Mouse (Mus musculus) liver, embryonic 14.5 days (tissue): ENCODE measurements around the gene Yap1.

Source experiments
- CTCF ChIP-seq: IDR thresholded peaks from 2 replicates; pipeline ENCODE4 v1.5.1; 2016; ENCODE audit warnings: antibody characterized with exemption, low read depth, control low read depth
- EP300 ChIP-seq: IDR thresholded peaks from 2 replicates; pipeline ENCODE4 v1.6.1; 2016; ENCODE audit warnings: antibody characterized with exemption, low read depth

GRCm38 (mm10) chr9:7960382-7960781 lies 44.0 kb downstream of the Yap1 start:
- no peak for TF ChIP-seq CTCF
- no peak for TF ChIP-seq EP300
